In the genomic region with DNA sequence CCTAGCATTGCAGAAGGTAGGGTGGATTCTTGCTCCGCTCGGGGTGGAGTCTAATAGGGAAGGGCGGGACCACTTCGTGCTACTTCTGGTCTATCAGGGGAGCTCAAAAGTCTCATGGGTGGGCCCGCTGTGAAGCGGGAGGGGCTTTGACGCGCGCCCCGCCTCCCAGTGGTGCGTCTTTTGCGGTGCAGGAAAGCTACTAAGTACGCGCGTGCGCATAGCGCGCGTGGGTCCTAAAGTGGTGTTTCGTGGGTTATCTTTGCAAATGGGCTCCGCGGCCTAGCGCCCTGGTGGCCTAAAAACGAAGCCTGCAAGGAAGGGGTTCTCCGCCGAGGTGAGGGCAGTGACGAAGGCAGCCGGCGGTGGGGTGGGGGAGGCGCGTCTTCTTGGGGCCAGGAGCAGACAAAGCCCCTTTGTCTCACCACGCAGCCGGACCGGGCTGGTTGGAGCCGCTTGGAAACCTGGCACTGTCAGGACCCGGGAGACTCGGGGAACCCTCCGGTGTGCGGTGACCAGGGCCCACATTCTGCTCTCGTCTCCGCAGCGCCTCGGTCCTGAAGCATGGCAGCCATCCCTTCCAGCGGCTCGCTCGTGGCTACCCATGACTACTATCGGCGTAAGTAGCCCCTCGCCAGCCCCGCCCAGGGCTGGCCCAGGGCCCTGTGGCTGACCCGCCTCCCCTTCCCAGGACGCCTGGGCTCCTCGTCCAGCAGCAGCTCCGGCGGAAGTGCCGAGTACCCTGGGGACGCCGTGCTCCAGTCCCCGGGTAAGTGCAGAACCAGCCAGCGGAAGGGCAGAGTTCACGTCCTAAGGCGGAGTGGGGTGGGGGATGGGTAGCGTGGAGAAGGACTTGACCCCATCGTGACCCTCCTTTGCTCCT, we compare ENCODE assay signal across 7 mouse cellular contexts. TPM values are rescaled to one million over a fixed set of nuclear protein-coding genes. Genes with fewer than 3 reads are reported as not detected.
DNase-seq lines count a peak whose midpoint lies in the region; ATAC-seq lines count a peak whose summit lies in the region.

Ppdpf (plus strand) TSS at position 127 of the 880 bp plus-strand sequence.

- peak within 1 kb of the TSS; percentile 73 for H3K4me3 ChIP-seq in intestine, embryonic 16.5 days (ENCODE audit: low read length)
- H3K4me3 ChIP-seq in midbrain, embryonic 11.5 days (ENCODE audit: low read depth, low read length) = peak within 1 kb of the TSS; percentile 66

- no peaks in the 10 kb centered on the region for H3K27me3 ChIP-seq in intestine, embryonic 16.5 days (replicated peaks; ENCODE audit: control insufficient read depth, insufficient read depth, low read length)
- no peaks in the 10 kb centered on the region for H3K27me3 ChIP-seq in midbrain, embryonic 11.5 days (ENCODE audit: control insufficient read depth, insufficient read depth, low read length)

- peak; percentile 98 for ATAC-seq in intestine, embryonic 16.5 days
- ATAC-seq in midbrain, embryonic 11.5 days (ENCODE audit: low FRiP score) = peak; percentile 87

- no peaks in the 10 kb centered on the region for H3K36me3 ChIP-seq in intestine, embryonic 16.5 days (ENCODE audit: control insufficient read depth, insufficient read depth, low read length)
- H3K36me3 ChIP-seq in midbrain, embryonic 11.5 days (ENCODE audit: control insufficient read depth, insufficient read depth, low read length) = no peaks in the 10 kb centered on the region; the same call in 1 of the 2 replicates

- H3K9me3 ChIP-seq in intestine, embryonic 16.5 days (ENCODE audit: control insufficient read depth, low read length) = no peaks in the 10 kb centered on the region
- H3K9me3 ChIP-seq in midbrain, embryonic 11.5 days (ENCODE audit: control insufficient read depth, low read length) = no peaks in the 10 kb centered on the region

- peak within 1 kb of the TSS; percentile 95 for H3K4me2 ChIP-seq in intestine, embryonic 16.5 days (ENCODE audit: low read depth, low read length)
- H3K4me2 ChIP-seq in midbrain, embryonic 11.5 days = peak within 1 kb of the TSS; percentile 75

- peak within 1 kb of the TSS; percentile 90 for H3K9ac ChIP-seq in intestine, embryonic 16.5 days (ENCODE audit: low read depth, low read length)
- peak within 1 kb of the TSS; percentile 97 for H3K9ac ChIP-seq in midbrain, embryonic 11.5 days (ENCODE audit: low read length)

- peak within 1 kb of the TSS; percentile 94 for H3K27ac ChIP-seq in intestine, embryonic 16.5 days (ENCODE audit: low read length)
- H3K27ac ChIP-seq in midbrain, embryonic 11.5 days (ENCODE audit: low read depth, low read length) = peak within 1 kb of the TSS; percentile 96

- DNase-seq in adrenal gland, adult 8-10 months = peak; percentile 95
- peak; percentile 92 for DNase-seq in embryo, embryonic 9.5 days (ENCODE audit: extremely low spot score)
- peak; percentile 77 to 89 for DNase-seq in gastrocnemius, postnatal 4 days (ENCODE audit: low spot score in 2 of 2)
- DNase-seq in left cerebral cortex, postnatal 36 days (ENCODE audit: low spot score in 2 of 2) = peak; percentile 91
- peak; percentile 98 for DNase-seq in midbrain, embryonic 11.5 days (ENCODE audit: low spot score, missing footprints)
- peak; percentile 88 for DNase-seq in skeletal muscle tissue, adult 2 months (ENCODE audit: low read depth, low spot score)

- peaks cover 11% of the 10 kb centered on the region for H3K4me1 ChIP-seq in intestine, embryonic 16.5 days (ENCODE audit: control insufficient read depth, insufficient read depth, low read length)
- H3K4me1 ChIP-seq in midbrain, embryonic 11.5 days (ENCODE audit: control insufficient read depth, insufficient read depth, low read length) = peaks cover 6% of the 10 kb centered on the region

- WGBS in intestine, embryonic 16.5 days = under 1% methylated on average over 64 of the region's 64 CpGs
- WGBS in midbrain, embryonic 11.5 days = under 1% methylated on average over 61 of the region's 64 CpGs

- intact Hi-C loops in left cerebral cortex, postnatal 36 days (cut with DNase I) = loop anchor here (2.0 to 5.0 kb wide), 2 partner anchors 99 to 125 kb away; partner anchors contain the start of gene Stmn3

RNA-seq across cellular contexts. Expression of gene Ppdpf, which starts in this region (rescaled TPM):
- 10 to 100 TPM; 66.8 to 74.0 (median 69.9) TPM for total RNA-seq in adrenal gland, adult 8-10 months (2022)
- 10 to 100 TPM; 67.4 to 71.2 TPM for total RNA-seq in gastrocnemius, postnatal 4 days (2021)
- polyA plus RNA-seq in intestine, embryonic 16.5 days (2015; fragmentation: Nextera tagmentation; extraction: Ambion mirVana) = 275 and 287 TPM in 2 replicates
- total RNA-seq in left cerebral cortex, postnatal 36 days (2021) = 10 to 100 TPM; 88.3 to 97.9 TPM
- 414 and 426 TPM in 2 replicates for polyA plus RNA-seq in midbrain, embryonic 11.5 days (2014; fragmentation: Nextera tagmentation; extraction: Ambion mirVana)

Comparison
In these comparisons a context has a peak if more than half of its experiments do, and no peak if none do; other contexts are left out.
1. Peak in every context shown above with its lines: DNase-seq, ATAC-seq, H3K4me3 ChIP-seq and H3K27ac ChIP-seq.